Mouse (Mus musculus): Measurements from ENCODE around the gene B3gnt7. TPM values are rescaled to one million over a fixed set of nuclear protein-coding genes. Genes with fewer than 3 reads are reported as not detected.

The B3gnt7 gene
- polyA plus RNA-seq, 2 experiments, result 1.0 to 1.1 TPM

- WGBS (ENCODE audit: insufficient replicate concordance), result 86% methylated on average over 1 of the region's 1 CpGs
- no peak overlapping the region for H3K4me2 ChIP-seq (ENCODE audit: low read depth)
- no peak overlapping the region for H3K9ac ChIP-seq (replicated peaks)
- TF ChIP-seq CTCF (IDR thresholded peaks at IDR 0.05; ENCODE audit: low read depth) (no peak), EP300 (IDR thresholded peaks at IDR 0.05; ENCODE audit: low read depth) (no peak)
- DNase-seq (ENCODE audit: low read depth in 3 of 3, low spot score in 3 of 3), result no peak
- no peaks in the 10 kb centered on the region for H3K9me3 ChIP-seq (ENCODE audit: control insufficient read depth, low read length)
- H3K4me3 ChIP-seq (ENCODE audit: insufficient read depth in 1 of 2, low read depth in 2 of 2, low read length in 2 of 2), result no peak overlapping the region
- H3K27me3 ChIP-seq (ENCODE audit: control insufficient read depth, insufficient read depth, low read length), result no peaks in the 10 kb centered on the region
- peaks cover 72% of the 10 kb centered on the region for H3K36me3 ChIP-seq (replicated peaks; ENCODE audit: control insufficient read depth, insufficient read depth, low read depth)
- no peak for ATAC-seq (ENCODE audit: insufficient read depth)
- H3K4me1 ChIP-seq (replicated peaks; ENCODE audit: control insufficient read depth in 2 of 2, insufficient read depth in 2 of 2, low read length in 1 of 2), result no peaks in the 10 kb centered on the region
- H3K27ac ChIP-seq, result no peak overlapping the region
These were observed 47.1 kb downstream of the B3gnt7 start for GRCm38 (mm10) chr1:86349696-86350095.

GRCm38 (mm10) chr1:86350576-86350975 lies 47.9 kb downstream of the B3gnt7 start:
- TF ChIP-seq CTCF (IDR thresholded peaks at IDR 0.05; ENCODE audit: low read depth) (no peak), EP300 (IDR thresholded peaks at IDR 0.05; ENCODE audit: low read depth) (no peak)
- Histone ChIP-seq H3K27ac (no peak overlapping the region), H3K9me3 (ENCODE audit: control insufficient read depth, low read length) (no peaks in the 10 kb centered on the region), H3K27me3 (ENCODE audit: control insufficient read depth, insufficient read depth, low read length) (no peaks in the 10 kb centered on the region), H3K9ac (replicated peaks) (no peak overlapping the region), H3K4me1 (replicated peaks; ENCODE audit: control insufficient read depth in 2 of 2, insufficient read depth in 2 of 2, low read length in 1 of 2) (no peaks in the 10 kb centered on the region), H3K36me3 (replicated peaks; ENCODE audit: control insufficient read depth, insufficient read depth, low read depth) (peaks cover 81% of the 10 kb centered on the region), H3K4me2 (ENCODE audit: low read depth) (no peak overlapping the region), H3K4me3 (ENCODE audit: insufficient read depth in 1 of 2, low read depth in 2 of 2, low read length in 2 of 2) (no peak overlapping the region)
- 83% methylated on average over 8 of the region's 8 CpGs for WGBS (ENCODE audit: insufficient replicate concordance)
- ATAC-seq (ENCODE audit: insufficient read depth), result no peak
- DNase-seq (ENCODE audit: low read depth in 3 of 3, low spot score in 3 of 3), result no peak

- no peak for DNase-seq (ENCODE audit: low read depth in 3 of 3, low spot score in 3 of 3)
- TF ChIP-seq CTCF (IDR thresholded peaks at IDR 0.05; ENCODE audit: low read depth) (no peak), EP300 (IDR thresholded peaks at IDR 0.05; ENCODE audit: low read depth) (no peak)
- 62% methylated on average over 2 of the region's 2 CpGs for WGBS (ENCODE audit: insufficient replicate concordance)
- H3K4me1 ChIP-seq (replicated peaks; ENCODE audit: control insufficient read depth in 2 of 2, insufficient read depth in 2 of 2, low read length in 1 of 2), result peaks cover 3 to 5% of the 10 kb centered on the region in 2 experiments
- H3K36me3 ChIP-seq (replicated peaks; ENCODE audit: control insufficient read depth, insufficient read depth, low read depth), result peaks cover 86% of the 10 kb centered on the region
- H3K9me3 ChIP-seq (ENCODE audit: control insufficient read depth, low read length), result no peaks in the 10 kb centered on the region
- no peak overlapping the region for H3K27ac ChIP-seq
- H3K4me3 ChIP-seq (ENCODE audit: insufficient read depth in 1 of 2, low read depth in 2 of 2, low read length in 2 of 2), result no peak overlapping the region
- H3K4me2 ChIP-seq (ENCODE audit: low read depth), result no peak overlapping the region
- H3K27me3 ChIP-seq (ENCODE audit: control insufficient read depth, insufficient read depth, low read length), result no peaks in the 10 kb centered on the region
- no peak overlapping the region for H3K9ac ChIP-seq (replicated peaks)
- no peak for ATAC-seq (ENCODE audit: insufficient read depth)
These were observed 51.6 kb downstream of the B3gnt7 start for GRCm38 (mm10) chr1:86354186-86354585.

Small RNA genes within 50 kb of the gene (microRNA-seq; reads per million reads assigned to microRNA genes)
- gene mmu-mir-3535, result 108 reads per million, percentile 47 among the genes with 10 or more reads in this experiment

Other genes starting within 250 kb of the B3gnt7 start
- gene Psmd1, start 238.4 kb upstream of the B3gnt7 start, polyA plus RNA-seq (2012; rRNA removed), result 43.7 and 53.0 TPM in 2 replicates
- gene Psmd1, start 238.4 kb upstream of the B3gnt7 start, polyA plus RNA-seq (2014; fragmentation: Nextera tagmentation; extraction: Ambion mirVana), result 104 and 107 TPM in 2 replicates
- 0.02 TPM in 1 of 2 replicates, not detected in the other for gene Htr2b, start 190.9 kb upstream of the B3gnt7 start, polyA plus RNA-seq (2012; rRNA removed)
- gene Htr2b, start 190.9 kb upstream of the B3gnt7 start, polyA plus RNA-seq (2014; fragmentation: Nextera tagmentation; extraction: Ambion mirVana), result 0.06 TPM in 1 of 2 replicates, not detected in the other
- gene Gm21972, start 169.2 kb upstream of the B3gnt7 start, polyA plus RNA-seq (2012; rRNA removed), result 0.43 and 1.2 TPM in 2 replicates
- 0.15 TPM in 1 of 2 replicates, not detected in the other for gene Gm21972, start 169.2 kb upstream of the B3gnt7 start, polyA plus RNA-seq (2014; fragmentation: Nextera tagmentation; extraction: Ambion mirVana)
- 4.5 and 5.5 TPM in 2 replicates for gene Armc9, start 148.1 kb upstream of the B3gnt7 start, polyA plus RNA-seq (2012; rRNA removed)
- gene Armc9, start 148.1 kb upstream of the B3gnt7 start, polyA plus RNA-seq (2014; fragmentation: Nextera tagmentation; extraction: Ambion mirVana), result 8.4 and 9.9 TPM in 2 replicates
- gene Ncl, start 56.6 kb downstream of the B3gnt7 start, polyA plus RNA-seq (2012; rRNA removed), result 57.4 and 208 TPM in 2 replicates
- 192 and 224 TPM in 2 replicates for gene Ncl, start 56.6 kb downstream of the B3gnt7 start, polyA plus RNA-seq (2014; fragmentation: Nextera tagmentation; extraction: Ambion mirVana)
- gene Nmur1, start 123.4 kb downstream of the B3gnt7 start, polyA plus RNA-seq (2012; rRNA removed), result not detected in 2 replicates
- not detected in 2 replicates for gene Nmur1, start 123.4 kb downstream of the B3gnt7 start, polyA plus RNA-seq (2014; fragmentation: Nextera tagmentation; extraction: Ambion mirVana)
- not detected in 2 replicates for gene Tex44, start 123.5 kb downstream of the B3gnt7 start, polyA plus RNA-seq (2012; rRNA removed)
- gene Tex44, start 123.5 kb downstream of the B3gnt7 start, polyA plus RNA-seq (2014; fragmentation: Nextera tagmentation; extraction: Ambion mirVana), result not detected in 2 replicates
- 466 and 1,286 TPM in 2 replicates for gene Ptma, start 223.9 kb downstream of the B3gnt7 start, polyA plus RNA-seq (2012; rRNA removed)
- gene Ptma, start 223.9 kb downstream of the B3gnt7 start, polyA plus RNA-seq (2014; fragmentation: Nextera tagmentation; extraction: Ambion mirVana), result 993 and 1,059 TPM in 2 replicates

Measured in liver, embryonic 14.5 days (tissue).